Mouse (Mus musculus): ENCODE data around the gene Dthd1. TPM values are rescaled to one million over a fixed set of nuclear protein-coding genes. Genes with fewer than 3 reads are reported as not detected.

The Dthd1 gene
- polyA plus RNA-seq (2015; fragmentation: Nextera tagmentation; extraction: Ambion mirVana): not detected in 2 replicates

DNA sequence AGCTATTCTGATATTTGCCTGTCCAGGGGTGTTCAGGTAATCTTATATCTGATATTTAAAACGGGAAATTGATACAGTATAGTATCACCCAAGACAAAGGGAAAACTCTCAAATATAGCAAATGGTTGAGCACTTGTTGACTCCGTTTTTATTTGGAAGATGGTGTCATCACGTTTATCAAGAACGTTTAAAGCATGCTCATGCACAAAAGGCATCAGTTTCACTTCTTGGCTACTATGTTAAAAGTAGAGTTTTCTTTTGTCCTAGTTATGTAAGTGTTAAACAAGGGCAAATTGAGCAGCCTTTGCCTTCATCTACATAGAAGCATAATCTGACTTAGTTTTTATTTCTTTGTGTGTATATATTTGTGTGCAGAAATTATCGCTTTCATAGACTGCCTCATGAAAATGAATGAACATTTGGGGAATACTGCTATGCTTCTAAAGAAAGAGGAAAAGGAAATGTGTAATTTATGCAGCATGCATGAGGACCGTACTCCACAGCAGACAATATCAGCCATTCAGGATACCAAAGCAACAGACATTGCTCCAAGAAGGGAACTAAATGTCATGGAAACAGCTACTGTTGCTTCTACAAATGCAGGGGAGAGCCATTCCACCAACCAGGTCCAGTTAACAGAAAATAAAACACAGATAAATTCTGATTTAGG, at the start of gene Dthd1:
Gene Dthd1, plus strand, starts transcription at position 422 of the 670 bp plus-strand sequence.
- no peak for ATAC-seq
- Histone ChIP-seq H3K27me3 (replicated peaks; ENCODE audit: control insufficient read depth, insufficient read depth, low read length) (no peaks in the 10 kb centered on the region), H3K36me3 (ENCODE audit: control insufficient read depth, insufficient read depth, low read length) (no peaks in the 10 kb centered on the region), H3K4me3 (ENCODE audit: low read length) (no peak within 1 kb of the TSS), H3K4me2 (ENCODE audit: low read depth, low read length) (no peak within 1 kb of the TSS), H3K4me1 (ENCODE audit: control insufficient read depth, insufficient read depth, low read length) (no peaks in the 10 kb centered on the region), H3K9me3 (ENCODE audit: control insufficient read depth, low read length) (no peaks in the 10 kb centered on the region), H3K27ac (ENCODE audit: low read length) (no peak within 1 kb of the TSS), H3K9ac (ENCODE audit: low read depth, low read length) (no peak within 1 kb of the TSS)
- 72% methylated on average over 6 of the region's 6 CpGs for WGBS

DNA sequence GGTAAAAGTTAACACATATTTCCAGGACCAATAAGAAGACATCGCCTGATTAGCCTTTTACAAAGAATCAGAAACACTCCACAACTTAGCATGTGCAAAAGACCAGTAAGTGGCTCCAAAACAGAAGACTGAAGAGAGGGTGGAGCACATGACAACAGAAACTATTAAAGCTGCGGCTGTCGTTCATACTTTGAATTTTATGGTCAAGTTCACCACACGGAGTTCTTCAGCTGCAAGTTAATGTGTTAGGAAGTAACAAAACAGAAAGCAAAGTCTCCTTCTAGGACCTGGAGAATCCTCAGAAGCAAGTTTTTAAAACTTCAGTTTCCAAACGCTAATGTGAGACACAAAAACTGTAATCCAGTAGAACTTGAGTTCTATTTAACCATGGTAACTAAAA, 49.5 kb upstream of the Dthd1 start:
- Histone ChIP-seq H3K4me3 (ENCODE audit: low read length) (no peak overlapping the region), H3K36me3 (ENCODE audit: control insufficient read depth, insufficient read depth, low read length) (no peaks in the 10 kb centered on the region), H3K27me3 (replicated peaks; ENCODE audit: control insufficient read depth, insufficient read depth, low read length) (no peaks in the 10 kb centered on the region), H3K9me3 (ENCODE audit: control insufficient read depth, low read length) (no peaks in the 10 kb centered on the region), H3K27ac (ENCODE audit: low read length) (no peak overlapping the region), H3K9ac (ENCODE audit: low read depth, low read length) (no peak overlapping the region), H3K4me2 (ENCODE audit: low read depth, low read length) (no peak overlapping the region), H3K4me1 (ENCODE audit: control insufficient read depth, insufficient read depth, low read length) (peaks cover 8% of the 10 kb centered on the region)
- 65% methylated on average over 5 of the region's 5 CpGs for WGBS
- ATAC-seq: no peak

DNA sequence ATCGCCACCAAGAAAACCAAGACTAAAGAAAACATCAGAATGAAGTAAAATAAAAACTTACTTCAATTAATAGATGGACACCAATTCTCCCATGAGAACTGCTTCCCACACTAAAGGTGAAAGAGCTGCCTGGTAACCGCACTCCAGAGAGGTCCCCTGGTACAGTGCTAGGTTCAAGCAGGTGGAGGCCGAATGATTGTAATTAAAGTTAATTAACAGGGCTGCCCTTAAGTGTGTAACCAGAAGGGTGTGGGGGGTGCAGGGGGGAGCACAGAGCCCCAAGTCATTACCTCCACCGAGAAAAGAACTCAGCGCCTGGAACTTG, 48.2 kb upstream of the Dthd1 start:
- Histone ChIP-seq H3K4me2 (ENCODE audit: low read depth, low read length) (peak overlapping the region; percentile 88), H3K9me3 (ENCODE audit: control insufficient read depth, low read length) (no peaks in the 10 kb centered on the region), H3K27me3 (replicated peaks; ENCODE audit: control insufficient read depth, insufficient read depth, low read length) (no peaks in the 10 kb centered on the region), H3K4me3 (ENCODE audit: low read length) (peak overlapping the region; percentile 64), H3K27ac (ENCODE audit: low read length) (no peak overlapping the region), H3K9ac (ENCODE audit: low read depth, low read length) (peak overlapping the region; percentile 78), H3K36me3 (ENCODE audit: control insufficient read depth, insufficient read depth, low read length) (no peaks in the 10 kb centered on the region), H3K4me1 (ENCODE audit: control insufficient read depth, insufficient read depth, low read length) (peaks cover 8% of the 10 kb centered on the region)
- 16% methylated on average over 5 of the region's 5 CpGs for WGBS
- ATAC-seq: peak; percentile 46

DNA sequence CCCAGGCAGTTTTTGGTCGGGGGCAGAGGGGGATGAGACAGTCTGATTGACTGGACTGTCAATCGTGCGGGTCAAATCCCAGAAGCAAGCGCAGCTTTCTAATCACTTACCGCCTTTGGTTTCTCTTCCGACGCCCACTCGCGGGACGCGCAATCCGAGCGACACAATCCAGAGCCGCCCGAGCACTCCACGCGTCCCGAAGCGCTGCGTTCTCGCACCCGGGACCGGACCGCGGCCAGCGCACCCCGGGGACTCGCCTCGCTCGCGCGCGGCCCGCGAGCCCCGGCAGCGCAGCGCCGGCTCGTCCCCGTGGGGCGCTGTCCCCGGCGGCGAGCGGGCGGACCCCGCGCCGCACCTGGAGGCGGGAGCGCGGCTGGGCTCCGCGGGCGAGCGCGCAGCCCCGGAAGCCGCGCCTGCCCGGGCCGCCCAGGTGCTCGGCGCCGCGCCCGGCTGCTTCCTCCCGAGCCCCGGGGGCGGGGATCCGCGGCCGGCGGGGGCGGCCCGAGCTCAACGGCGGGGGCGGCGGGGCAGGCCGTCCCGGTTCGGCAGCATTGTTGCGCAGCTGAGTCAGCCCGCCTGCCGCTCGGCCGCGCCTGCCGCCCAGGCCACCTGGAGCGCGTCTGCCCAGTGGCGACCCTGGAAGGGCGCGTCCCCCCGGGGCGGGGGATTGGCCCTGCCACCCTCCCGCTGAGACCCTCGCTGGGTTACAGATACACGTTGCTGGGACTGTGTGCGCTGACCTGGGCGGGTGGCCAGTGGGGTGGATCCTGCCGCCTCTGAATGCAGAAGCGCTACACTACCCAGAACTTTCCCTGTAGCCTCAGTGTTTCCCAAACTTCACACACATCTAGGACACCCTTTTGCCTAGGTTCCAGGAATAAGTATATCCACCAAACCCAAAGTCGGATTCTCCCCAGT, 47.6 kb upstream of the Dthd1 start, which contains the start of gene Arap2:
Gene Arap2, minus strand, starts transcription at position 376 of the 918 bp plus-strand sequence.
- no peaks in the 10 kb centered on the region for H3K27me3 ChIP-seq (replicated peaks; ENCODE audit: control insufficient read depth, insufficient read depth, low read length)
- peak within 1 kb of the TSS; percentile 73; the same call in 1 of the 2 replicates for H3K27ac ChIP-seq (ENCODE audit: low read length)
- peak; percentile 95 for ATAC-seq
- H3K9me3 ChIP-seq (ENCODE audit: control insufficient read depth, low read length): no peaks in the 10 kb centered on the region
- peak within 1 kb of the TSS; percentile 88 for H3K4me2 ChIP-seq (ENCODE audit: low read depth, low read length)
- H3K4me1 ChIP-seq (ENCODE audit: control insufficient read depth, insufficient read depth, low read length): peaks cover 6% of the 10 kb centered on the region
- under 1% methylated on average over 79 of the region's 106 CpGs for WGBS
- no peaks in the 10 kb centered on the region for H3K36me3 ChIP-seq (ENCODE audit: control insufficient read depth, insufficient read depth, low read length)
- peak within 1 kb of the TSS; percentile 64 for H3K4me3 ChIP-seq (ENCODE audit: low read length)
- peak within 1 kb of the TSS; percentile 78 for H3K9ac ChIP-seq (ENCODE audit: low read depth, low read length)

DNA sequence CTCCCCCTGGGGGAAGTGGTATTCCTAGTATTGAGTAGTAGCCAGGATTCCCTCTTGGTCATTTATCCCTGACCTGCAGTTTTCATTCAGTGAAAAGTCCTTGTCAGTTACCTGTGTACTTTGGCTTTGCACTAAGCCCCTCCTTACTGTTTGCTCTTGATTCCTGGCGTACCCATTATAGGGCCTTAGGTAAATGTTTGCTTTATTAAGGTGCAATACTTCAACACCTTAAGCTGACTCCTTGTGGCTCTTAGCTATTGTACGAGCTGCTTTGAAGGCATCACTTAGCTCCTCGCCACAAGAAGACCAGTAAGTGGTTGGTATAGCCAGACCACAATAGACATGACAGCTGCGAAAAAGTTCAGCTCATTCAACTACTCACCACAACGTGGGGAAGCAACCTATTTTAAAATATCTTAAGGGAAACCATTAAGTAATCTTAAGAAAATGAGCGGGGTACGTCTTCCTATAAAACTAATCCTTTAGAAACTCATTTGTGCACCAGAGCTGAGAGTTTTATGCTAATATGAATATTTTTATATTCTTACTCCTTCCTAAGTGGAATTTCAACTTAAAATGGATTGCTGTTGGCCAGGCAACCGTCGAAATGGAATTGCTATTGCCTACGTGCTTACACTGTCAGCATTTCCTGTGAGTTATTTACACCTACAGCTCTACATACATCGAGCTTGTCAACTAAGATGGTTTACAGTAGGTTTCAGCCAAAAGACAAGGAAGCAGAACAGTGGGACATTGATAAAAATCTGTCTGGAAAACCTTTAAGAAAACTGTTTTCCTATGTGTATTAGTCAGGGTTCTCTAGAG, 41.6 kb upstream of the Dthd1 start:
- Histone ChIP-seq H3K36me3 (ENCODE audit: control insufficient read depth, insufficient read depth, low read length) (no peaks in the 10 kb centered on the region), H3K27ac (ENCODE audit: low read length) (no peak overlapping the region), H3K4me2 (ENCODE audit: low read depth, low read length) (no peak overlapping the region), H3K4me1 (ENCODE audit: control insufficient read depth, insufficient read depth, low read length) (no peaks in the 10 kb centered on the region), H3K4me3 (ENCODE audit: low read length) (no peak overlapping the region), H3K27me3 (replicated peaks; ENCODE audit: control insufficient read depth, insufficient read depth, low read length) (no peaks in the 10 kb centered on the region), H3K9ac (ENCODE audit: low read depth, low read length) (no peak overlapping the region), H3K9me3 (ENCODE audit: control insufficient read depth, low read length) (no peaks in the 10 kb centered on the region)
- 69% methylated on average over 11 of the region's 11 CpGs for WGBS
- peak; percentile 52; the same call in 1 of the 2 replicates for ATAC-seq

DNA sequence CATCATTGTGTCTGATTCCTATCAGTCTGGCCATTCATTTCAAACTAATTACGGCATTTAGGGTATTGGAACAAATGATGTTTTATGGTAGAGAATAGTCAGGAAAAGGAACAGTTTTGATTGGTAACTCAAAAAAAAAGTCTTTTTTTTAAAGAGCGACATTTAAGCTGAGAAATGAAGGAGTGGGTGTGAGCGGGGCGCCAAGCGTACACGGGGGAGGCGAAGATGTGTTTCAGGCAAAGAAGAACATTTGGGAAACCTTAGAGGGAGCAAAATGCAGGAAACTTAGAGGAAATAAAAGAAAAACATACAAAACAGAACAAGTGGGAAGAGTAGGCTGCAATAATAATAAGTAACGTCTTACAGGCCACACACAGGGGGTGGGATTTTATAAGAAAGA, 35.8 kb upstream of the Dthd1 start:
- no peaks in the 10 kb centered on the region for H3K4me1 ChIP-seq (ENCODE audit: control insufficient read depth, insufficient read depth, low read length)
- no peaks in the 10 kb centered on the region for H3K27me3 ChIP-seq (replicated peaks; ENCODE audit: control insufficient read depth, insufficient read depth, low read length)
- H3K9ac ChIP-seq (ENCODE audit: low read depth, low read length): no peak overlapping the region
- ATAC-seq: no peak
- H3K36me3 ChIP-seq (ENCODE audit: control insufficient read depth, insufficient read depth, low read length): no peaks in the 10 kb centered on the region
- no peak overlapping the region for H3K27ac ChIP-seq (ENCODE audit: low read length)
- WGBS: 81% methylated on average over 8 of the region's 8 CpGs
- H3K4me3 ChIP-seq (ENCODE audit: low read length): no peak overlapping the region
- H3K4me2 ChIP-seq (ENCODE audit: low read depth, low read length): no peak overlapping the region
- H3K9me3 ChIP-seq (ENCODE audit: control insufficient read depth, low read length): no peaks in the 10 kb centered on the region

DNA sequence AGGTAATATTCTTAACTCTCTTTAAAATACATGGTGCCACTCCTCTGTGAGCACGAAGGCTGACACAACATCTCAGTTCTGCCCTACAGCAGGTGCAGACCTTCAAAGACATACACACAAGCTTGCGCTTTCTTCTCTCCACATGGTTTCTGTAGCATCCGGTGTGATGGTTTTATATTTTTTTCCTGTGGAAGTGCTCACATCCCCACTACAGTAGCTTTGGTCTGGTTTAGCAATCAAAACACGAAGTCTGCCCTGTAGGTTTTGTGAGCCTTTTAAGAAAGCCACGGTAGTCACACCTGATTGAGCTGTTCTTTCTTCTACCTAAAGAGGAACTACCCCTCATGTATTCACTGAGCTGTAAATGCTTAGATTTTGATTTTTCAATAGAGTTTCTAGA, 34.9 kb upstream of the Dthd1 start:
- Histone ChIP-seq H3K4me1 (ENCODE audit: control insufficient read depth, insufficient read depth, low read length) (no peaks in the 10 kb centered on the region), H3K36me3 (ENCODE audit: control insufficient read depth, insufficient read depth, low read length) (no peaks in the 10 kb centered on the region), H3K4me3 (ENCODE audit: low read length) (no peak overlapping the region), H3K9ac (ENCODE audit: low read depth, low read length) (no peak overlapping the region), H3K4me2 (ENCODE audit: low read depth, low read length) (no peak overlapping the region), H3K27ac (ENCODE audit: low read length) (no peak overlapping the region), H3K9me3 (ENCODE audit: control insufficient read depth, low read length) (no peaks in the 10 kb centered on the region), H3K27me3 (replicated peaks; ENCODE audit: control insufficient read depth, insufficient read depth, low read length) (no peaks in the 10 kb centered on the region)
- ATAC-seq: no peak
- 82% methylated on average over 5 of the region's 5 CpGs for WGBS

DNA sequence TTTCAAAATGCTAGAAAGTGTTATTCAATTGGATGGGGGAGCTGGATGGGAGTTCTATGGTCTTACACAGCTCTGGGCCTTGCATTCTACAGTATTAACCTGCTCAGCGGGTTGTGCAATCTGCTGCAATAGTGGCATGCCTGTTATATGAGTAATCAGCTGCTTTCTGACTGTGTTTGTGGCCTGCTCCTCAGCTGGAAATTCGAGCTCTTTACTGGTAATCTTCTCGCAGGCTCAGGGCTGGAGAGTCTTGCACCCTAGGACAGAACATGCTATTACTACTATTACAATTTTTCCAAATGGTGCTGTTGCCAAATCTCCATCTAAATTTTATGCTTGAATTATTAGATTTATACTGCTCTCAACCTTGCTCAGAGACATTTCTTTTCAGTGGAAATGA, 26.8 kb upstream of the Dthd1 start:
- Histone ChIP-seq H3K27me3 (replicated peaks; ENCODE audit: control insufficient read depth, insufficient read depth, low read length) (no peaks in the 10 kb centered on the region), H3K4me1 (ENCODE audit: control insufficient read depth, insufficient read depth, low read length) (no peaks in the 10 kb centered on the region), H3K9ac (ENCODE audit: low read depth, low read length) (no peak overlapping the region), H3K36me3 (ENCODE audit: control insufficient read depth, insufficient read depth, low read length) (no peaks in the 10 kb centered on the region), H3K9me3 (ENCODE audit: control insufficient read depth, low read length) (no peaks in the 10 kb centered on the region), H3K27ac (ENCODE audit: low read length) (no peak overlapping the region), H3K4me2 (ENCODE audit: low read depth, low read length) (no peak overlapping the region), H3K4me3 (ENCODE audit: low read length) (no peak overlapping the region)
- WGBS: 76% methylated on average over 3 of the region's 3 CpGs
- no peak for ATAC-seq

Measured in intestine, embryonic 16.5 days (tissue).